Mouse (Mus musculus) lung, adult 2 months (tissue): ENCODE measurements around the gene Rbfox3.

Experiments used
- CTCF ChIP-seq: fragments of 200-500 bp; IDR thresholded peaks from 2 replicates; pipeline ENCODE4 v1.5.1; 2011; ENCODE audit warnings: mild to moderate bottlenecking, low read length, control low read depth; ENCODE audit not compliant: insufficient read depth
- POLR2A ChIP-seq: fragments of 200-500 bp; IDR thresholded peaks from 2 replicates; pipeline ENCODE4 v1.6.1; 2011; ENCODE audit warnings: low read depth, mild to moderate bottlenecking, control low read depth, low read length, borderline replicate concordance; ENCODE audit errors: extremely low read depth

GRCm38 (mm10) chr11:118896032-118896675, 15.2 kb downstream of the Rbfox3 start:
- TF ChIP-seq CTCF, result no peak
- TF ChIP-seq POLR2A, result no peak
